Mouse (Mus musculus): ENCODE measurements around the gene Qprt.

DNA sequence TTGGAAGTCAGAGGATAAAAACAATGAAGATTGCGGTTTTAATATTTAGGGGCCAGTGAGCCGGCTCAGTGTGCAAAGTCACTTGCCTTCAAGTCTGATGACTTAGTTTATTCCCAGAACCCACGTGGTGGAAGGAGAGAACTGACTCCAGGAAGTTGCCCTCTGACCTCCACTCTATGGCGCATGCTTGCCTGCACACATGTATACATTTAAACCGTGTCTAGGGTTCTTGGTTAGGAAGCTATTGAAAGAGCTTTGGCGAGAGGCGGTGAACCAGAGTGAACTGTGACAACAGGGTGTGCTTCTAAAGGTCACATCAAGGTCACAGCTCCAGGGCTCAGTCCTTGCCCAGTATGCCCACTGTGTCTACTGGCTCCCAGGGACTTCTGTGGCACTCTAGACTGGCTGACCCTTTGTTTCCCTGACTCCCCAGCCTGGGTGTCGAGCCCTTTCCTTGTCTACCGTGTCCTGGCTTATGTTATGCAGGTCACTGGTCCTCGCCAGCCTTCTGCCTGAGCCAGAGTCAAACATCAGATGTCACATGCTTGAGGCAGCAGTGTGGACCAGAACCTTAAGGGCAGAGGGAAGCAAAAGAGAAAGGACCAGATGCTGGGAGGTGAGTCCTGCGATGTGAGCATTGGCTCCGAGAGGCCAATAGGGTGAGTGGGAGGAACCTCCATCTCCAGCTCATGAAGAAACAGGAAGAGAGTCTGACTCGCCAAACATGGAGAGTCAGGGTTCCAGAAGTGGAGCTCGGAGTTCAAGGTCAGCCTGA is 3.2 kb downstream of the Qprt start:
- TF ChIP-seq CTCF (IDR thresholded peaks at IDR 0.05; ENCODE audit: insufficient read depth, low read depth, low read length), result no peak
- TF ChIP-seq POLR2A (IDR thresholded peaks at IDR 0.05; ENCODE audit: insufficient read depth, low read depth, low read length), result no peak

Measured in olfactory bulb, adult 2 months (tissue).